Mouse (Mus musculus) heart, postnatal 0 days (tissue): ENCODE results near the gene Ly86. TPM values are rescaled to one million over a fixed set of nuclear protein-coding genes. Genes with fewer than 3 reads are reported as not detected.

Source experiments
- ATAC-seq: fragments of 200-750 bp; cut with Nextera tagmentation; 2 replicates; pipeline ENCODE4 v1.8.0; 2017; ENCODE audit warnings: low read depth, moderate number of reproducible peaks, moderate library complexity; ENCODE audit not compliant: insufficient read depth
- DNase-seq: peaks from one replicate; pipeline ENCODE4 v3.0.0-alpha.2; 2016; ENCODE audit warnings: low spot score
- H3K27ac ChIP-seq: fragments of 300-500 bp; sonication (generic); 2 replicates; pipeline ENCODE4 v1.5.1; 2014; ENCODE audit warnings: low read depth, mild to moderate bottlenecking
- H3K27me3 ChIP-seq: fragments of 300-500 bp; sonication (generic); 2 replicates; pipeline ENCODE4 v1.6.1; 2014; ENCODE audit warnings: low read length, mixed read lengths; ENCODE audit not compliant: control insufficient read depth, insufficient read depth
- H3K36me3 ChIP-seq: fragments of 300-500 bp; sonication (generic); replicated peaks from 2 replicates; pipeline ENCODE4 v1.6.1; 2014; ENCODE audit warnings: low read length, mixed read lengths; ENCODE audit not compliant: control insufficient read depth, insufficient read depth
- H3K4me1 ChIP-seq: fragments of 300-500 bp; sonication (generic); 2 replicates; pipeline ENCODE4 v1.6.1; 2014; ENCODE audit warnings: antibody characterized with exemption; ENCODE audit not compliant: control insufficient read depth, insufficient read depth
- H3K4me2 ChIP-seq: fragments of 300-500 bp; sonication (generic); 2 replicates; pipeline ENCODE4 v1.6.1; 2014; ENCODE audit warnings: low read depth, mild to moderate bottlenecking, low read length, moderate library complexity
- H3K4me3 ChIP-seq: fragments of 300-500 bp; sonication (generic); 2 replicates; pipeline ENCODE4 v1.5.1; 2014; ENCODE audit warnings: low read depth, low read length
- H3K9ac ChIP-seq: fragments of 300-500 bp; sonication (generic); replicated peaks from 2 replicates; pipeline ENCODE4 v1.6.1; 2014; ENCODE audit warnings: low read depth, low read length, mixed read lengths
- H3K9me3 ChIP-seq: fragments of 300-500 bp; sonication (generic); replicated peaks from 2 replicates; pipeline ENCODE4 v1.6.1; 2016; ENCODE audit warnings: low read length; ENCODE audit not compliant: control insufficient read depth
- CTCF ChIP-seq: IDR thresholded peaks from 2 replicates; pipeline ENCODE4 v1.5.1; 2016; ENCODE audit warnings: antibody characterized with exemption, control low read depth, low read depth
- EP300 ChIP-seq: IDR thresholded peaks from 2 replicates; pipeline ENCODE4 v1.6.1; 2016; ENCODE audit warnings: antibody characterized with exemption, low read depth
- WGBS: fragments of 180-500 bp; shearing (Covaris S2); extraction: QIAGEN DNeasy Blood & Tissue Kit; methylation state at CpG from one replicate; pipeline ENCODE4 v1.1.7; 2014; 5-methylcytosine and 5-hydroxymethylcytosine counted together
- polyA plus RNA-seq: library from polyadenylated mRNA; unstranded; fragments of >200 nt; fragmentation: Nextera tagmentation; extraction: Ambion mirVana; gene quantifications from 2 replicates; pipeline ENCODE4 v1.2.1, GENCODE M21; 2015
- total RNA-seq: library from RNA; depleted of rRNA; stranded (reverse); fragments of >200 nt; gene quantifications from 2 replicates; pipeline ENCODE4 v1.2.3, GENCODE M21; 2014; ENCODE audit warnings: low replicate concordance

Ly86 gene
- total and polyA plus RNA-seq, 2 experiments from 2014 or later, result 4.5 TPM; not detected in 1

DNA sequence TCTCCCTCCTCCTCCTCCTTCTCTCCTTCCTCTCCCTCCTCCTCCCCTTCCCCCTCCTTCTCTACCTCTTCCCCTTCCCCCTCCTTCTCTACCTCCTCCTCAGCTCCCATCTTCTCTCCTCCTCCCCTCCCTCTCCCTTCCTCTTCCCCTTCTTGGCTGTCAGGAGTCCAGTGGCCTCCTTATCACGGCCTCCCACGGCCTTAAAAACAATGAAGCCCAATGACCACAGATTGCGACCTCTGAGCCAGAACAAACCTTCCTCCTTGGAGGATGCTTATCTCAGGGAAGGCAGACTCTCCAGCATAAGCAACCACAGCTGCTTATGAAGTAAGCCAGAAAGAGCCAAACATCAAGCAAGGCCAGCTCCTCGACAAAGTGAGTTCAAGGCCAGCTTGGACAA is 97.0 kb downstream of the Ly86 start:
- 30% methylated on average over 4 of the region's 4 CpGs for WGBS
- DNase-seq (no peak), ATAC-seq (no peak)
- H3K4me1 ChIP-seq, result peaks cover 15% of the 10 kb centered on the region
- H3K9ac ChIP-seq, result no peak overlapping the region
- H3K4me2 ChIP-seq, result no peak overlapping the region
- no peak overlapping the region for H3K27ac ChIP-seq
- no peak overlapping the region for H3K4me3 ChIP-seq
- H3K36me3 ChIP-seq, result no peaks in the 10 kb centered on the region
- H3K27me3 ChIP-seq, result no peaks in the 10 kb centered on the region
- H3K9me3 ChIP-seq, result no peaks in the 10 kb centered on the region
- 0 out of 2 replicates have a peak, but pooled peaks have one; percentile 40 for TF ChIP-seq EP300
- TF ChIP-seq CTCF, result no peak

GRCm38 (mm10) chr13:37442531-37442930 is 97.5 kb downstream of the Ly86 start:
- Histone ChIP-seq H3K9me3 (no peaks in the 10 kb centered on the region), H3K4me1 (peaks cover 15% of the 10 kb centered on the region), H3K9ac (no peak overlapping the region), H3K36me3 (no peaks in the 10 kb centered on the region), H3K4me2 (no peak overlapping the region), H3K27ac (no peak overlapping the region), H3K4me3 (no peak overlapping the region), H3K27me3 (no peaks in the 10 kb centered on the region)
- DNase-seq (no peak), ATAC-seq (no peak)
- TF ChIP-seq EP300 (no peak), CTCF (no peak)
- 65% methylated on average over 7 of the region's 7 CpGs for WGBS

DNA sequence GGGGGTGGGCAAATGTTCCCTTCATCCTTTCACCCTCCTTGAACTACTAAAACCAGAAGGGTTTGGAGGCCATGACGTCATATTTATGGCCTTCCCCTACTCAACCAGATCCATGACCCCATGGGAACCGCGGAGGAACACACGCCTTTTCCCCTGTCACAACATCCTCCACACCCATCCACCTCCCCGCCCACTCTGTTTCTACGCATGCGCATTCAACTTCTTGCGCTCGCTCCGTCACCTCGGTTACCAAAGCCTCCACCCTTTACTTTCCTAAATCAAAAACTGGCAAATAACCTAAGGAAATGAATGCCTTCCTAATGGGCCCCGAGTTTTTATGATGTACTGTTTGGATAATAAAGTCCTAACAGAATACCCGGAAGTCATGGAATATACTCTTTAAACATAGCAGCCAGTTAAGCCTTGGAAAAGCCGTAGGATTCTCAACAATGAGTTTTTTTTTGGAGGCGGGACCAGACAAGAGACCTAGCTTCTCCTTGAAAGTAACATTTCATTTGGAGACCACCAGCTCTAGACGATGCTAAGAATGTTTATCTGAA is 101.8 kb downstream of the Ly86 start:
- DNase-seq, result no peak
- whole genome bisulfite sequencing, result 75% methylated on average over 16 of the region's 16 CpGs

GRCm38 (mm10) chr13:37451021-37451420 is 106.0 kb downstream of the Ly86 start:
- Histone ChIP-seq H3K4me3 (no peak overlapping the region), H3K27me3 (no peaks in the 10 kb centered on the region), H3K9ac (no peak overlapping the region), H3K4me1 (peaks cover 25% of the 10 kb centered on the region), H3K9me3 (no peaks in the 10 kb centered on the region), H3K27ac (0 out of 2 replicates have a peak overlapping the region, but pooled peaks have one; percentile 73), H3K4me2 (no peak overlapping the region), H3K36me3 (no peaks in the 10 kb centered on the region)
- WGBS, result 83% methylated on average over 5 of the region's 5 CpGs
- no peak for TF ChIP-seq CTCF
- TF ChIP-seq EP300, result no peak
- ATAC-seq (no peak), DNase-seq (no peak)

More for the DNA sequence above, 101.8 kb downstream of the Ly86 start:
- Histone ChIP-seq H3K9me3 (no peaks in the 10 kb centered on the region), H3K27ac (no peak overlapping the region), H3K4me2 (no peak overlapping the region), H3K4me1 (peaks cover 5% of the 10 kb centered on the region; the same call in 1 of the 2 replicates), H3K27me3 (no peaks in the 10 kb centered on the region), H3K36me3 (no peaks in the 10 kb centered on the region), H3K9ac (no peak overlapping the region), H3K4me3 (no peak overlapping the region)
- TF ChIP-seq CTCF, result no peak
- no peak for TF ChIP-seq EP300
- peak; percentile 41 for ATAC-seq

DNA sequence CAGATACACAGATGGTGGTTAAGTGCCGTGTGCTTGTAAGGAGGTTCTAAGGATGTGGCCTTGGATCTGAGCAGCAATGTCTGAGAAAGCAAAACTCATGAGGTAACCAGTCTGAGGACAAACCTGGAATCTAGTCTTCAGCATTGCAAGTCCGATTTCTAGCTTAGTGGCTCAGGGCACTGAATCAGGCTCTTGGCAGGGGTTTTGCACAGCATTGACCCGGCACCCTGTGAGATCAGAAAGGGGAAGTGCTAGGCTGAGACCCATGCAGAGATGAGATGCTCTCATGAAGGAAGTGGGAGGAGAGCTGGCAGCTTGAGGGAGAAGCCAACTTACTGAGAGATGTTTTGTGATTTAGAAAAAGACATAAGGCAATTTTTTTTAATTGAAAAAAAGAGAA is 106.5 kb downstream of the Ly86 start:
- Histone ChIP-seq H3K9me3 (no peaks in the 10 kb centered on the region), H3K4me1 (peaks cover 30% of the 10 kb centered on the region), H3K4me2 (peak overlapping the region; percentile 55; the same call in 1 of the 2 replicates), H3K36me3 (no peaks in the 10 kb centered on the region), H3K27ac (peak overlapping the region; percentile 73; the same call in 1 of the 2 replicates), H3K27me3 (no peaks in the 10 kb centered on the region), H3K4me3 (no peak overlapping the region), H3K9ac (no peak overlapping the region)
- DNase-seq (no peak), ATAC-seq (no peak)
- no peak for TF ChIP-seq EP300
- no peak for TF ChIP-seq CTCF
- WGBS, result 62% methylated on average over 3 of the region's 3 CpGs
